Mouse (Mus musculus): Measurements from ENCODE around the gene Il1r1.

Gene Il1r1

GRCm38 (mm10) chr1:40230336-40230735 is 5.5 kb downstream of the Il1r1 start:
- DNase-seq (ENCODE audit: extremely low read depth, insufficient read length, low spot score): no peak

- no peak for DNase-seq (ENCODE audit: extremely low read depth, insufficient read length, low spot score)
Observed at GRCm38 (mm10) chr1:40231116-40231515, 6.2 kb downstream of the Il1r1 start.

- DNase-seq (ENCODE audit: extremely low read depth, insufficient read length, low spot score): peak; percentile 39
Observed at GRCm38 (mm10) chr1:40233217-40233616, 8.3 kb downstream of the Il1r1 start.

- DNase-seq (ENCODE audit: extremely low read depth, insufficient read length, low spot score): peak; percentile 48
Observed at GRCm38 (mm10) chr1:40233621-40234020, 8.7 kb downstream of the Il1r1 start.

GRCm38 (mm10) chr1:40235597-40236249 is 10.8 kb downstream of the Il1r1 start:
- peak; percentile 53 for DNase-seq (ENCODE audit: extremely low read depth, insufficient read length, low spot score)

GRCm38 (mm10) chr1:40236694-40237093 is 11.8 kb downstream of the Il1r1 start:
- DNase-seq (ENCODE audit: extremely low read depth, insufficient read length, low spot score): no peak

GRCm38 (mm10) chr1:40237094-40237493 is 12.2 kb downstream of the Il1r1 start:
- DNase-seq (ENCODE audit: extremely low read depth, insufficient read length, low spot score): no peak

- DNase-seq (ENCODE audit: extremely low read depth, insufficient read length, low spot score): no peak
Observed at GRCm38 (mm10) chr1:40240353-40241092, 15.6 kb downstream of the Il1r1 start.

- no peak for DNase-seq (ENCODE audit: extremely low read depth, insufficient read length, low spot score)
Observed at GRCm38 (mm10) chr1:40242717-40243116, 17.8 kb downstream of the Il1r1 start.

GRCm38 (mm10) chr1:40243561-40243998 is 18.7 kb downstream of the Il1r1 start:
- no peak for DNase-seq (ENCODE audit: extremely low read depth, insufficient read length, low spot score)

GRCm38 (mm10) chr1:40250425-40250824 is 25.5 kb downstream of the Il1r1 start:
- DNase-seq (ENCODE audit: extremely low read depth, insufficient read length, low spot score): no peak

- DNase-seq (ENCODE audit: extremely low read depth, insufficient read length, low spot score): no peak
Observed at GRCm38 (mm10) chr1:40252507-40252906, 27.6 kb downstream of the Il1r1 start.

- DNase-seq (ENCODE audit: extremely low read depth, insufficient read length, low spot score): no peak
Observed at GRCm38 (mm10) chr1:40253940-40254339, 29.1 kb downstream of the Il1r1 start.

GRCm38 (mm10) chr1:40254347-40255057 is 29.6 kb downstream of the Il1r1 start:
- DNase-seq (ENCODE audit: extremely low read depth, insufficient read length, low spot score): no peak

GRCm38 (mm10) chr1:40262441-40263121 is 37.7 kb downstream of the Il1r1 start:
- DNase-seq (ENCODE audit: extremely low read depth, insufficient read length, low spot score): no peak

- DNase-seq (ENCODE audit: extremely low read depth, insufficient read length, low spot score): no peak
Observed at GRCm38 (mm10) chr1:40263122-40263498, 38.2 kb downstream of the Il1r1 start.

- DNase-seq (ENCODE audit: extremely low read depth, insufficient read length, low spot score): no peak
Observed at GRCm38 (mm10) chr1:40263679-40264078, 38.8 kb downstream of the Il1r1 start.

GRCm38 (mm10) chr1:40265301-40265835 is 40.5 kb downstream of the Il1r1 start:
- no peak for DNase-seq (ENCODE audit: extremely low read depth, insufficient read length, low spot score)

- peak; percentile 89 for DNase-seq (ENCODE audit: extremely low read depth, insufficient read length, low spot score)
Observed at GRCm38 (mm10) chr1:40266431-40267260, 41.8 kb downstream of the Il1r1 start.

- no peak for DNase-seq (ENCODE audit: extremely low read depth, insufficient read length, low spot score)
Observed at GRCm38 (mm10) chr1:40267846-40268245, 43.0 kb downstream of the Il1r1 start.
